Mouse (Mus musculus): Measurements from ENCODE around the gene Tpx2. TPM values are rescaled to one million over a fixed set of nuclear protein-coding genes. Genes with fewer than 3 reads are reported as not detected.
A peak's percentile ranks its signal among the peaks of the same experiment; 100 is the strongest.

Gene Tpx2
- total and polyA plus RNA-seq, 2 experiments from 2014 or later: 8.1 to 14.3 TPM

DNA sequence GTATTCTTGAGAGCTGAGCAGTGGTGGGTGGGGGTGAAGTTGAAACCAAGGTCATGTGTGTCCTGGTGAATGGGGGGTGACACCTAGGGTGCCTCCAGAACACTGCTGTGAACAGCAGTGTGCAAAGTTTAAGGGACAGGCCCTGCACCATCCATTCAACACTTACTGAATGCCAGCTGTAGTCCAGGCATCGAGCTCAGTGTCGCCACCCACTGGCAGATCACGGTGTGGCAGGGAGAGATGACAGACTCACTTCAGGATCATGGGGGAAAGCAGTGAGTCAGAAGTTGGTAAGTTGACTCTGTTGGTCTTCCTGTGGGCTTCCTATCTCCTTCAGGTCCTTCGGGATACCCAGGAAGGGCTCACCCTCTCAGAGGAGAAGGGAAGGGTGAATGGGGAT is 92.1 kb downstream of the Tpx2 start:
- 12% methylated on average over 4 of the region's 4 CpGs for WGBS
- H3K27me3 ChIP-seq (ENCODE audit: insufficient read depth, low read length): peaks cover 12% of the 10 kb centered on the region

DNA sequence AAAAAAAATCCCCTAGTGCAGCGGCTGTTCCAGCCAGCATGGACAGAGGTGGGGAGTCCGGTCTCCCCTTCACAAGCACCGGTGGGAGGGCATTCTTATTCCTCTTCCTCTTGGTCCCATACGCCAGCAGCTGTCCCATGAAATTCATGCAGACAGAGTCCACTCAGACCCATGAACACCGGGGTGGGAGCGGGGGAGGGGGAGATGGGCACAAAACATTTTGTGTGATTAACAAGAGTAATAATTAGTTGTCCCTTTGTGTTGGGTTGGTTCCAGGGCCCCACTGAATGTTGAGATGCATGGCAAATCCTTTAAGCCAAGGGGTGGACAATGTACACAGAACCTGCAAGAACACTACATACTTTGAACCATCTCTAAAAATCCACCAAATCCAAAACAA is 93.3 kb downstream of the Tpx2 start:
- no peaks in the 10 kb centered on the region for H3K9me3 ChIP-seq (ENCODE audit: low read length)
- no peak overlapping the region for H3K4me3 ChIP-seq (ENCODE audit: low read length)
- H3K9ac ChIP-seq (replicated peaks; ENCODE audit: low read length): no peak overlapping the region
- H3K4me1 ChIP-seq (ENCODE audit: insufficient read depth, low read length): peaks cover 8% of the 10 kb centered on the region
- peaks cover 12% of the 10 kb centered on the region for H3K27me3 ChIP-seq (ENCODE audit: insufficient read depth, low read length)
- TF ChIP-seq CTCF (IDR thresholded peaks at IDR 0.05; ENCODE audit: low read depth): no peak
- H3K27ac ChIP-seq: no peak overlapping the region
- no peak overlapping the region for H3K4me2 ChIP-seq (ENCODE audit: low read depth, low read length)
- WGBS: 66% methylated on average over 6 of the region's 6 CpGs
- no peak for DNase-seq (ENCODE audit: low spot score)
- ATAC-seq: no peak
- no peaks in the 10 kb centered on the region for H3K36me3 ChIP-seq (ENCODE audit: insufficient read depth, low read length)

More for the DNA sequence above, 92.1 kb downstream of the Tpx2 start:
- no peak overlapping the region for H3K4me2 ChIP-seq (ENCODE audit: low read depth, low read length)
- H3K9ac ChIP-seq (replicated peaks; ENCODE audit: low read length): no peak overlapping the region
- ATAC-seq: no peak
- H3K9me3 ChIP-seq (ENCODE audit: low read length): no peaks in the 10 kb centered on the region
- no peak overlapping the region for H3K27ac ChIP-seq
- no peak for DNase-seq (ENCODE audit: low spot score)
- H3K4me3 ChIP-seq (ENCODE audit: low read length): no peak overlapping the region
- no peaks in the 10 kb centered on the region for H3K36me3 ChIP-seq (ENCODE audit: insufficient read depth, low read length)
- peak; percentile 84 for TF ChIP-seq CTCF (IDR thresholded peaks at IDR 0.05; ENCODE audit: low read depth)
- peaks cover 8% of the 10 kb centered on the region for H3K4me1 ChIP-seq (ENCODE audit: insufficient read depth, low read length)

DNA sequence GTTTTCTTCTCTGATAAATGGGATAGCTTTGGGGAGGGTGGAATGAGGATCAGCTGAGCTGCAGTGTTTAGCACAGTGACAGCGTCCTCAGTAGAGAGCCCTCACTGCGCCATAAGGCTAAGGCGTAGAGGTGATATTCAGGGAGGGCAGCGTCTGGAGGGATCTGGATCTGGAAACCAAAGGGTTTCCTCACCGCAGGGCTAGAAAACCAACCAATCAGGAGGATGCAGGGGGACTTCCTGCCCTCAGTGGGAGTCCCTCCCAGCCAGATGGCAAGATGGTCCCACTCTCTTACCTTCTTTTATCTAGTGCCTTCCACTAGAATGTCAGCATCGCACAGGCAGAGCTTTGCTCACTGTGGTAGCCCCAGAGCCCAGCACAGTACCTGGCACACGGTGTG is 94.0 kb downstream of the Tpx2 start:
- WGBS: 32% methylated on average over 7 of the region's 7 CpGs
- H3K4me2 ChIP-seq (ENCODE audit: low read depth, low read length): no peak overlapping the region
- no peak for ATAC-seq
- TF ChIP-seq CTCF (IDR thresholded peaks at IDR 0.05; ENCODE audit: low read depth): no peak
- H3K9me3 ChIP-seq (ENCODE audit: low read length): no peaks in the 10 kb centered on the region
- H3K27ac ChIP-seq: no peak overlapping the region
- DNase-seq (ENCODE audit: low spot score): no peak
- no peak overlapping the region for H3K9ac ChIP-seq (replicated peaks; ENCODE audit: low read length)
- peaks cover 12% of the 10 kb centered on the region for H3K27me3 ChIP-seq (ENCODE audit: insufficient read depth, low read length)
- H3K4me3 ChIP-seq (ENCODE audit: low read length): no peak overlapping the region
- H3K36me3 ChIP-seq (ENCODE audit: insufficient read depth, low read length): no peaks in the 10 kb centered on the region
- peaks cover 8% of the 10 kb centered on the region for H3K4me1 ChIP-seq (ENCODE audit: insufficient read depth, low read length)

DNA sequence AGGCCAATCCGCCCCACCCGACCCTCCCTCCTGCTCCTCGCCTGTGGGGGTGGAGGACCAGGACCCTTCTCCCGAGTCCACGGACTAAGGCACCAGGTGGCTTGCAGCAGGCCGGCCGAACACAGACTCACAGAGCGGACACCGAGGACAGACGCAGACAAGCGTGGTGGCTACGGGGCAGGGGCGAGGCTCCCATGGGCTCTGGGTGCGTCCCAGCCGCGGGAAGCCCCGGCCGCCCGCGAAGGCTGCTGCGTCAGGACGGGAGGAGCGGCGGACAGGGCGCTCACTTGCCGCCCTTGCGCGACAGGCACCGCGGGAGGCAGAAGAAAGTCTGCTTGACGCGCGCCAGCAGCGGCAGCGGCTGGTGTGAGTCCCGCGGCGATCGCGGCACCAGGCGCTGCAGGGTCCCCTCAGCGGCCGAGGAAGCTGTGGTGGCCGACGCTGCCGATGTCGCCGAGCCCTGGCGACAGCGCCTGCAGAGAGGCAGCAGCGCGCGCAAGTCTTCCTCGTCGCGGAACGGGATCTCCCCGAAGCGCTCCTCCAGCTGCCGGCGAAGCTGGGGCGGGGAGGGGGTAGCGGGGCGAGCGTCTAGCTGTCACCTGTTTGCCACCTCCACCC is 95.2 kb downstream of the Tpx2 start:
- peak; percentile 41 for DNase-seq (ENCODE audit: low spot score)
- Histone ChIP-seq H3K4me2 (ENCODE audit: low read depth, low read length) (peak overlapping the region; percentile 99), H3K27me3 (ENCODE audit: insufficient read depth, low read length) (peaks cover 12% of the 10 kb centered on the region), H3K9ac (replicated peaks; ENCODE audit: low read length) (peak overlapping the region; percentile 56), H3K4me3 (ENCODE audit: low read length) (peak overlapping the region; percentile 47), H3K36me3 (ENCODE audit: insufficient read depth, low read length) (no peaks in the 10 kb centered on the region), H3K4me1 (ENCODE audit: insufficient read depth, low read length) (peaks cover 8% of the 10 kb centered on the region), H3K9me3 (ENCODE audit: low read length) (no peaks in the 10 kb centered on the region), H3K27ac (no peak overlapping the region)
- WGBS: under 1% methylated on average over 52 of the region's 65 CpGs
- ATAC-seq: 0 out of 2 replicates have a peak, but pooled peaks have one; percentile 8
- TF ChIP-seq CTCF (IDR thresholded peaks at IDR 0.05; ENCODE audit: low read depth): no peak

DNA sequence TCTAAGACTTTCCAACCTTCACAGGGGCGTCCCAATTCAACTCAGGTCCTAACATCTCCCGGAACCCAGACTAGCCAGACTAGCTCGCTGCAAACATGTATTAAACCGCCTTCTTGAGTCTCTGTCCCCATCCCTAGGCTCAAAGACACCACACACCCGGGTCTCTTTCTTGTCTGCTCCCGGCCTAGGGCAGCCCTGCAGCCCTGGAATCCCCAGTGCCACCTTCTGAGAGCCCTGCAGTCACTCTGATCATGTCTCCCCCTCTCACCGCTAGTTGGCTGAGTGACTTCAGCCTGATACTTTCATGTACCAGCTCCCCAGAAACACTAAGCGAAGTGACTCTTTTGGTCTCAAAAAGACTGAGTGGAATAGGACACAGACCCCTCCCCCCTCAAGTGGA is 95.8 kb downstream of the Tpx2 start:
- H3K4me1 ChIP-seq (ENCODE audit: insufficient read depth, low read length): peaks cover 8% of the 10 kb centered on the region
- TF ChIP-seq CTCF (IDR thresholded peaks at IDR 0.05; ENCODE audit: low read depth): peak; percentile 27; the same call in 1 of the 2 replicates
- no peaks in the 10 kb centered on the region for H3K9me3 ChIP-seq (ENCODE audit: low read length)
- no peaks in the 10 kb centered on the region for H3K36me3 ChIP-seq (ENCODE audit: insufficient read depth, low read length)
- no peak for DNase-seq (ENCODE audit: low spot score)
- WGBS: 7% methylated on average over 8 of the region's 8 CpGs
- no peak overlapping the region for H3K27ac ChIP-seq
- peak overlapping the region; percentile 99 for H3K4me2 ChIP-seq (ENCODE audit: low read depth, low read length)
- no peak overlapping the region for H3K9ac ChIP-seq (replicated peaks; ENCODE audit: low read length)
- peak overlapping the region; percentile 47 for H3K4me3 ChIP-seq (ENCODE audit: low read length)
- ATAC-seq: 0 out of 2 replicates have a peak, but pooled peaks have one; percentile 12
- peaks cover 12% of the 10 kb centered on the region for H3K27me3 ChIP-seq (ENCODE audit: insufficient read depth, low read length)

DNA sequence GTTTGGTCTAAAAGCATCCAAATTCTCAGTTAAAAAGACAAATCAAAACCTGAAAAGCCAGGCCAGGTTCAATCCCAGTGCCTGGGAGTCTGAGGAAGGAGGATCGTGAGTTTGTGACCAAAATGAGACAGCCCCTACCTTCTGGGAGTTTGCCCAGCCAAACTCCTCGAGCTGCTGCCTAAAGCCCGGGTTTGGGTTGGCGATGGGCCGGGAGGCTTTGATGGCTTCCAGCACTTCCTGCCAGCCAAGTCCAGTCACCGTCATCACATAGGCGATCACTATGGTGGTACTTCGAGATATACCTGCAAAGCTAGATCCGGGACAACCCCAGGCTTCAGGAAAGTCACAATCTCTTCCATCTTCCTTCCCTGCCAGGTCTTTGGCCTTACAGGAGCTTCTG is 96.2 kb downstream of the Tpx2 start:
- ATAC-seq (no peak), DNase-seq (ENCODE audit: low spot score) (no peak)
- Histone ChIP-seq H3K9ac (replicated peaks; ENCODE audit: low read length) (no peak overlapping the region), H3K27me3 (ENCODE audit: insufficient read depth, low read length) (peaks cover 12% of the 10 kb centered on the region), H3K27ac (no peak overlapping the region), H3K4me2 (ENCODE audit: low read depth, low read length) (no peak overlapping the region), H3K4me1 (ENCODE audit: insufficient read depth, low read length) (peaks cover 8% of the 10 kb centered on the region), H3K4me3 (ENCODE audit: low read length) (no peak overlapping the region), H3K36me3 (ENCODE audit: insufficient read depth, low read length) (no peaks in the 10 kb centered on the region), H3K9me3 (ENCODE audit: low read length) (no peaks in the 10 kb centered on the region)
- WGBS: 61% methylated on average over 9 of the region's 9 CpGs
- no peak for TF ChIP-seq CTCF (IDR thresholded peaks at IDR 0.05; ENCODE audit: low read depth)

Small RNA genes within 50 kb of the gene (microRNA-seq; reads per million reads assigned to microRNA genes)
- gene Mir5622: 0.35 to 0.36 reads per million in 2 experiments

Other genes starting within 250 kb of the Tpx2 start
- gene Defb45, start 248.6 kb upstream of the Tpx2 start, total RNA-seq (2014; rRNA removed): not detected in 2 replicates
- not detected in 2 replicates for gene Defb45, start 248.6 kb upstream of the Tpx2 start, polyA plus RNA-seq (2015; fragmentation: Nextera tagmentation; extraction: Ambion mirVana)
- not detected in 2 replicates for gene Defb36, start 243.6 kb upstream of the Tpx2 start, total RNA-seq (2014; rRNA removed)
- gene Defb36, start 243.6 kb upstream of the Tpx2 start, polyA plus RNA-seq (2015; fragmentation: Nextera tagmentation; extraction: Ambion mirVana): not detected in 2 replicates
- not detected in 2 replicates for gene Defb25, start 224.9 kb upstream of the Tpx2 start, total RNA-seq (2014; rRNA removed)
- not detected in 2 replicates for gene Defb25, start 224.9 kb upstream of the Tpx2 start, polyA plus RNA-seq (2015; fragmentation: Nextera tagmentation; extraction: Ambion mirVana)
- gene Rem1, start 221.0 kb upstream of the Tpx2 start, total RNA-seq (2014; rRNA removed): 1.0 and 1.1 TPM in 2 replicates
- 0.57 and 0.65 TPM in 2 replicates for gene Rem1, start 221.0 kb upstream of the Tpx2 start, polyA plus RNA-seq (2015; fragmentation: Nextera tagmentation; extraction: Ambion mirVana)
- 182 and 196 TPM in 2 replicates for gene H13, start 178.5 kb upstream of the Tpx2 start, total RNA-seq (2014; rRNA removed)
- gene H13, start 178.5 kb upstream of the Tpx2 start, polyA plus RNA-seq (2015; fragmentation: Nextera tagmentation; extraction: Ambion mirVana): 162 and 163 TPM in 2 replicates
- gene Mcts2, start 160.9 kb upstream of the Tpx2 start, total RNA-seq (2014; rRNA removed): 9.0 and 14.0 TPM in 2 replicates
- 29.4 and 31.2 TPM in 2 replicates for gene Mcts2, start 160.9 kb upstream of the Tpx2 start, polyA plus RNA-seq (2015; fragmentation: Nextera tagmentation; extraction: Ambion mirVana)
- 142 and 198 TPM in 2 replicates for gene Id1, start 111.7 kb upstream of the Tpx2 start, total RNA-seq (2014; rRNA removed)
- gene Id1, start 111.7 kb upstream of the Tpx2 start, polyA plus RNA-seq (2015; fragmentation: Nextera tagmentation; extraction: Ambion mirVana): 99.3 and 104 TPM in 2 replicates
- 2.1 and 7.1 TPM in 2 replicates for gene Cox4i2, start 93.8 kb upstream of the Tpx2 start, total RNA-seq (2014; rRNA removed)
- gene Cox4i2, start 93.8 kb upstream of the Tpx2 start, polyA plus RNA-seq (2015; fragmentation: Nextera tagmentation; extraction: Ambion mirVana): 4.8 and 6.1 TPM in 2 replicates
- gene Bcl2l1, start 16.2 kb upstream of the Tpx2 start, total RNA-seq (2014; rRNA removed): 130 and 135 TPM in 2 replicates
- 110 and 123 TPM in 2 replicates for gene Bcl2l1, start 16.2 kb upstream of the Tpx2 start, polyA plus RNA-seq (2015; fragmentation: Nextera tagmentation; extraction: Ambion mirVana)
- 0.14 and 0.58 TPM in 2 replicates for gene Mylk2, start 63.4 kb downstream of the Tpx2 start, total RNA-seq (2014; rRNA removed)
- gene Mylk2, start 63.4 kb downstream of the Tpx2 start, polyA plus RNA-seq (2015; fragmentation: Nextera tagmentation; extraction: Ambion mirVana): 0.08 and 0.20 TPM in 2 replicates
- 2.5 and 5.0 TPM in 2 replicates for gene Foxs1, start 85.2 kb downstream of the Tpx2 start, total RNA-seq (2014; rRNA removed)
- gene Foxs1, start 85.2 kb downstream of the Tpx2 start, polyA plus RNA-seq (2015; fragmentation: Nextera tagmentation; extraction: Ambion mirVana): 2.8 TPM in 2 replicates
- 32.0 and 47.0 TPM in 2 replicates for gene Dusp15, start 103.7 kb downstream of the Tpx2 start, total RNA-seq (2014; rRNA removed)
- 20.8 and 21.2 TPM in 2 replicates for gene Dusp15, start 103.7 kb downstream of the Tpx2 start, polyA plus RNA-seq (2015; fragmentation: Nextera tagmentation; extraction: Ambion mirVana)
- gene Ttll9, start 114.5 kb downstream of the Tpx2 start, total RNA-seq (2014; rRNA removed): 5.2 and 7.3 TPM in 2 replicates
- gene Ttll9, start 114.5 kb downstream of the Tpx2 start, polyA plus RNA-seq (2015; fragmentation: Nextera tagmentation; extraction: Ambion mirVana): 5.9 and 6.5 TPM in 2 replicates
- 45.3 and 85.8 TPM in 2 replicates for gene Pdrg1, start 167.5 kb downstream of the Tpx2 start, total RNA-seq (2014; rRNA removed)
- gene Pdrg1, start 167.5 kb downstream of the Tpx2 start, polyA plus RNA-seq (2015; fragmentation: Nextera tagmentation; extraction: Ambion mirVana): 221 and 224 TPM in 2 replicates
- 65.0 and 74.1 TPM in 2 replicates for gene Xkr7, start 183.9 kb downstream of the Tpx2 start, total RNA-seq (2014; rRNA removed)
- 1.5 and 1.6 TPM in 2 replicates for gene Xkr7, start 183.9 kb downstream of the Tpx2 start, polyA plus RNA-seq (2015; fragmentation: Nextera tagmentation; extraction: Ambion mirVana)
- gene Ccm2l, start 218.0 kb downstream of the Tpx2 start, total RNA-seq (2014; rRNA removed): 3.9 and 4.7 TPM in 2 replicates
- 1.3 TPM in 2 replicates for gene Ccm2l, start 218.0 kb downstream of the Tpx2 start, polyA plus RNA-seq (2015; fragmentation: Nextera tagmentation; extraction: Ambion mirVana)

Measured in hindbrain, postnatal 0 days (tissue).